Mouse (Mus musculus): ENCODE results near the gene Ubtf. TPM values are rescaled to one million over a fixed set of nuclear protein-coding genes. Genes with fewer than 3 reads are reported as not detected.

Ubtf gene
- polyA plus RNA-seq, 1 experiment: 8.9 TPM

DNA sequence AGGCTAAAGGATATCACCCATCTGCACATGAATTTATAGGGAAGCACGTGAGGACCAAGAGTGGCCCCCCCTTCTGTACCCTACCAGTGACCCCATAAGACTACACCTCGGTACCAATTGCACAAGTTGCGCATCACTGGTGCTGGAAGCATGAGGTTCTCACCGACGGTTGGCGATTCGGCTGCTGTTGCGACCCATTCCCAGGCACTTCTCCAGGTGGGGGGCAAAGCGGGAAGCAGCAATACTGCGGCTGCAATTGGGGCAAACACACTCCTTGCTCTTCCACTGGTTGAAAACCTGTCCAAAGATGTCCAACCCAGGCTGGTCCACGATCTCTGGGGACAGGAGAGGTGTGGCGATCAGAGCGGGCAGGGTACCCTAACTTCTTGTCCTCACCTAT lies 25.6 kb downstream of the Ubtf start:
- Histone ChIP-seq H3K27me3 (ENCODE audit: control insufficient read depth, insufficient read depth, low read length) (no peaks in the 10 kb centered on the region), H3K4me3 (ENCODE audit: control insufficient read depth, low read depth, low read length) (no peak overlapping the region), H3K36me3 (ENCODE audit: control insufficient read depth, insufficient read depth, low read length) (peaks cover 2% of the 10 kb centered on the region; the same call in 1 of the 2 replicates), H3K27ac (ENCODE audit: control insufficient read depth, insufficient read depth, low read depth, low read length) (no peak overlapping the region), H3K4me1 (ENCODE audit: control insufficient read depth, insufficient read depth, low read length) (peaks cover 13% of the 10 kb centered on the region)
- TF ChIP-seq CTCF (IDR thresholded peaks at IDR 0.05; ENCODE audit: control insufficient read depth, insufficient read depth, insufficient replicate concordance, low read depth, low read length): no peak
- no peak for TF ChIP-seq POLR2A (IDR thresholded peaks at IDR 0.05; ENCODE audit: control insufficient read depth, low read depth, low read length)

- H3K27ac ChIP-seq (ENCODE audit: control insufficient read depth, insufficient read depth, low read depth, low read length): no peak overlapping the region
- no peak for TF ChIP-seq CTCF (IDR thresholded peaks at IDR 0.05; ENCODE audit: control insufficient read depth, insufficient read depth, insufficient replicate concordance, low read depth, low read length)
- TF ChIP-seq POLR2A (IDR thresholded peaks at IDR 0.05; ENCODE audit: control insufficient read depth, low read depth, low read length): no peak
- no peaks in the 10 kb centered on the region for H3K27me3 ChIP-seq (ENCODE audit: control insufficient read depth, insufficient read depth, low read length)
- H3K4me3 ChIP-seq (ENCODE audit: control insufficient read depth, low read depth, low read length): no peak overlapping the region
- peaks cover 10% of the 10 kb centered on the region for H3K4me1 ChIP-seq (ENCODE audit: control insufficient read depth, insufficient read depth, low read length)
- H3K36me3 ChIP-seq (ENCODE audit: control insufficient read depth, insufficient read depth, low read length): peaks cover 2% of the 10 kb centered on the region; the same call in 1 of the 2 replicates
These were observed 28.4 kb downstream of the Ubtf start for GRCm38 (mm10) chr11:102291051-102291535.

GRCm38 (mm10) chr11:102290141-102290540 lies 29.4 kb downstream of the Ubtf start:
- Histone ChIP-seq H3K27ac (ENCODE audit: control insufficient read depth, insufficient read depth, low read depth, low read length) (no peak overlapping the region), H3K4me3 (ENCODE audit: control insufficient read depth, low read depth, low read length) (no peak overlapping the region), H3K36me3 (ENCODE audit: control insufficient read depth, insufficient read depth, low read length) (peaks cover 2% of the 10 kb centered on the region; the same call in 1 of the 2 replicates), H3K4me1 (ENCODE audit: control insufficient read depth, insufficient read depth, low read length) (peaks cover 3% of the 10 kb centered on the region), H3K27me3 (ENCODE audit: control insufficient read depth, insufficient read depth, low read length) (no peaks in the 10 kb centered on the region)
- TF ChIP-seq CTCF (IDR thresholded peaks at IDR 0.05; ENCODE audit: control insufficient read depth, insufficient read depth, insufficient replicate concordance, low read depth, low read length): no peak
- TF ChIP-seq POLR2A (IDR thresholded peaks at IDR 0.05; ENCODE audit: control insufficient read depth, low read depth, low read length): no peak

GRCm38 (mm10) chr11:102289511-102290100 lies 29.9 kb downstream of the Ubtf start:
- H3K4me3 ChIP-seq (ENCODE audit: control insufficient read depth, low read depth, low read length): no peak overlapping the region
- TF ChIP-seq POLR2A (IDR thresholded peaks at IDR 0.05; ENCODE audit: control insufficient read depth, low read depth, low read length): no peak
- TF ChIP-seq CTCF (IDR thresholded peaks at IDR 0.05; ENCODE audit: control insufficient read depth, insufficient read depth, insufficient replicate concordance, low read depth, low read length): no peak
- peaks cover 2% of the 10 kb centered on the region; the same call in 1 of the 2 replicates for H3K36me3 ChIP-seq (ENCODE audit: control insufficient read depth, insufficient read depth, low read length)
- no peaks in the 10 kb centered on the region for H3K27me3 ChIP-seq (ENCODE audit: control insufficient read depth, insufficient read depth, low read length)
- H3K4me1 ChIP-seq (ENCODE audit: control insufficient read depth, insufficient read depth, low read length): no peaks in the 10 kb centered on the region
- H3K27ac ChIP-seq (ENCODE audit: control insufficient read depth, insufficient read depth, low read depth, low read length): no peak overlapping the region

GRCm38 (mm10) chr11:102288913-102289312 lies 30.6 kb downstream of the Ubtf start:
- Histone ChIP-seq H3K4me3 (ENCODE audit: control insufficient read depth, low read depth, low read length) (no peak overlapping the region), H3K27ac (ENCODE audit: control insufficient read depth, insufficient read depth, low read depth, low read length) (no peak overlapping the region), H3K36me3 (ENCODE audit: control insufficient read depth, insufficient read depth, low read length) (peaks cover 2% of the 10 kb centered on the region; the same call in 1 of the 2 replicates), H3K4me1 (ENCODE audit: control insufficient read depth, insufficient read depth, low read length) (no peaks in the 10 kb centered on the region; the same call in 1 of the 2 replicates), H3K27me3 (ENCODE audit: control insufficient read depth, insufficient read depth, low read length) (no peaks in the 10 kb centered on the region)
- TF ChIP-seq CTCF (IDR thresholded peaks at IDR 0.05; ENCODE audit: control insufficient read depth, insufficient read depth, insufficient replicate concordance, low read depth, low read length) (no peak), POLR2A (IDR thresholded peaks at IDR 0.05; ENCODE audit: control insufficient read depth, low read depth, low read length) (no peak)

DNA sequence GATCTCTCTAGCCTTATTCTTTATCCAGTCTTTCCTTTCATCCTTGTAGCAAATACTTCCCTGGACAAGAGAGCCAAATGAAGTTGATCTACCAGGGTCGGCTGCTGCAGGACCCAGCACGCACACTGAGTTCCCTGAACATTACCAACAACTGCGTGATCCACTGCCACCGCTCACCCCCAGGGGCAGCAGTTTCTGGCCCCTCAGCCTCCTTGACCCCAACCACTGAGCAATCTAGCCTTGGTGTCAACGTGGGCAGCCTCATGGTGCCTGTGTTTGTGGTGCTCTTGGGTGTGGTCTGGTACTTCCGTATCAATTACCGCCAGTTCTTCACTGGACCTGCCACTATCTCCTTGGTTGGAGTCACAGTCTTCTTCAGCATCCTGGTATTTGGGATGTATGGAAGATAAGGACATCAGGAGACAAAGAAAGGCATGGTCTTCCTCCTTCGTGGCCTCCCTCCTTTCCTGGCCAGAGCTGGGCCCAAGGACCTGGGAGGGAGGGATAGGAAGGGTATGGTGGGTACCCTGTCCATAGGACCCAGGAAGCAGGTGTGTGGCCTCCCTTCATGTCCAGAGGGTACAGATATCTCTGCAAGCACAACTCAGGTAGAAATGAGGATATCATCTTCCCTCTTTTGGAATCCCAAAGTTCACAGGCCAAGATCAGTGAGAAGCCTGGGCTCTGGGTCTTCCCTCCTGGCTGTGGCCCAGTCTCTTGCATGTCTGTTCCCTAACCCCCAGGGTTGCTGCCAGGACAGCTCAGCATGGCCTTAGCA lies 31.3 kb downstream of the Ubtf start:
- Histone ChIP-seq H3K36me3 (ENCODE audit: control insufficient read depth, insufficient read depth, low read length) (peaks cover 2% of the 10 kb centered on the region; the same call in 1 of the 2 replicates), H3K27ac (ENCODE audit: control insufficient read depth, insufficient read depth, low read depth, low read length) (no peak overlapping the region), H3K27me3 (ENCODE audit: control insufficient read depth, insufficient read depth, low read length) (no peaks in the 10 kb centered on the region), H3K4me3 (ENCODE audit: control insufficient read depth, low read depth, low read length) (no peak overlapping the region), H3K4me1 (ENCODE audit: control insufficient read depth, insufficient read depth, low read length) (no peaks in the 10 kb centered on the region; the same call in 1 of the 2 replicates)
- TF ChIP-seq CTCF (IDR thresholded peaks at IDR 0.05; ENCODE audit: control insufficient read depth, insufficient read depth, insufficient replicate concordance, low read depth, low read length): no peak
- TF ChIP-seq POLR2A (IDR thresholded peaks at IDR 0.05; ENCODE audit: control insufficient read depth, low read depth, low read length): no peak

DNA sequence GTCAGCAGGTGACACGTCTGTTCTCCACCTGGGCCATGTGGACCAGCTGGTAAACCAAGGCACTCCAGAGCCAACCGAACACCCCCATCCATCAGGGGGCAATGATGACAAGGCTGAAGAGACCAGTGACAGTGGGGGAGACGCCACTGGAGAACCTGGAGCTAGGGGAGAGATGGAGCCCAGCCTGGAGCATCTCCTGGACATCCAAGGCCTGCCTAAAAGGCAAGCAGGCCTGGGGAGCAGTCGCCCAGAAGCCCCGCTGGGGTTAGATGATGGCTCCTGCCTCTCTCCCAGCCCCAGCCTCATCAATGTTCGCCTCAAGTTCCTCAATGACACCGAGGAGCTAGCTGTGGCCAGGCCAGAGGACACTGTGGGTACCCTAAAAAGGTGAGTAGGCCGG lies 32.1 kb downstream of the Ubtf start:
- Histone ChIP-seq H3K4me1 (ENCODE audit: control insufficient read depth, insufficient read depth, low read length) (no peaks in the 10 kb centered on the region; the same call in 1 of the 2 replicates), H3K4me3 (ENCODE audit: control insufficient read depth, low read depth, low read length) (no peak overlapping the region), H3K27me3 (ENCODE audit: control insufficient read depth, insufficient read depth, low read length) (no peaks in the 10 kb centered on the region), H3K27ac (ENCODE audit: control insufficient read depth, insufficient read depth, low read depth, low read length) (no peak overlapping the region), H3K36me3 (ENCODE audit: control insufficient read depth, insufficient read depth, low read length) (peaks cover 2% of the 10 kb centered on the region; the same call in 1 of the 2 replicates)
- no peak for TF ChIP-seq CTCF (IDR thresholded peaks at IDR 0.05; ENCODE audit: control insufficient read depth, insufficient read depth, insufficient replicate concordance, low read depth, low read length)
- TF ChIP-seq POLR2A (IDR thresholded peaks at IDR 0.05; ENCODE audit: control insufficient read depth, low read depth, low read length): no peak
